Mouse (Mus musculus): ENCODE measurements at regions not wholly inside any gene's neighbourhood (a gene's known extent, or its start where the extent isn't known, plus 50 kb on each side); places are given as distances from the start of the nearest gene placed in this dataset.

DNA sequence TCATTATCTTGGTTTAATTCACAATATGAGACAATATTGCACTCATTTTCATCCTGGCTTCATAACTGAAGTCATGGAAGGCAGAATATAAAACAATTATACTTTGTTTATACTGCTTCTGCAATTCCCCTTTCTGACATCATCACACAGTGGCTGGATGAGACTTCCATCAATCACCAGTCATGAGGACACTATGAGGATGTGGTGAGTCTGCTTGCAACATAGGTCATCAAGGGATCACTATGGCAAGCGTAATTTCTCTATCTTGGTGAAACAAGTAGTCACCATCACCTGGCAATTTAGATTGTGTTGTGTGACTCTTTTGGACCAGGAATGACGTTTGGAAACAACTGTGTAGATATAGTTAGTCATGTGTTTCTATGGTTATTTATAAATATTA lies 134.6 kb downstream of the Hao1 start:
- no peak for DNase-seq (ENCODE audit: low read depth)

DNA sequence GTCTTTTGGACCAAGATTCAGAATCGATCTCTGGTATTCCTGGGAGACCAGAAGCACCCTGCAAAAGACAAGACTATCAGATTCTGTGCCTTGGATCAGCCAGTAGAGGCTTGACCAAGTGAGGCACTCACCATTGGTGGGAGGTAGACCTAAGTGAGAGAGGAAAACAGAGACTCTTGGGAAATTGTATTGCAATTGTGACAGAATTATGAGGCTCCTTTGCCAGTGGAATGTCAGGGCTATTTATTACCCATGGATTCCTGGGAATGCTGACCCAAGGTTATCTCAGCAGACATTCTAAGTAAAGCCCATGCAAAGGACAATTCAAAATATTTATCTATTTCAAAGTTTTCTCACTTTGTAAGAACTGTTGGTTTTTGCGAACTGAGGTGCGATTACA lies 154.6 kb downstream of the Hao1 start:
- no peak for DNase-seq (ENCODE audit: low read depth)

DNA sequence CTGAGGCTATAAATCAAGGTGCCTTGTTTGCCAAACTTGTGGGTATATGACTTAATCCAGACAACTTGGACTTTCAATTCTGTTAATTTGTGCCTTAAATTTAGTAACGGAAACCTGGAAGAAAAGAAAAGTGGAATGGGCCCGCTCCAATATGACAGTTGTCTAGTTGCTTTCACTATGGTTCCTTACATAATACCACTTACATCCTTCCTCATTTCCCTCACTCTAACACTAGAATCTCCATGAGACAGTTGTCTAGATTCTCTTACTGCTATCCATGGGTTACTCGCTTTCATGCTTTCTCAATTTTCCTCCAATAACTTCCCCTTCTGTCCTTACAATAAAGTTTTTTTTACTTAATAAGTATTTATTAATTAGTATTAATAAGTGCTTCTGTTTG lies 160.7 kb downstream of the Hao1 start:
- no peak for DNase-seq (ENCODE audit: low read depth)

GRCm38 (mm10) chr2:134375116-134375515 lies 179.1 kb downstream of the Hao1 start:
- DNase-seq (ENCODE audit: low read depth): no peak

GRCm38 (mm10) chr2:134350894-134351501 lies 203.2 kb downstream of the Hao1 start:
- no peak for DNase-seq (ENCODE audit: low read depth)

DNA sequence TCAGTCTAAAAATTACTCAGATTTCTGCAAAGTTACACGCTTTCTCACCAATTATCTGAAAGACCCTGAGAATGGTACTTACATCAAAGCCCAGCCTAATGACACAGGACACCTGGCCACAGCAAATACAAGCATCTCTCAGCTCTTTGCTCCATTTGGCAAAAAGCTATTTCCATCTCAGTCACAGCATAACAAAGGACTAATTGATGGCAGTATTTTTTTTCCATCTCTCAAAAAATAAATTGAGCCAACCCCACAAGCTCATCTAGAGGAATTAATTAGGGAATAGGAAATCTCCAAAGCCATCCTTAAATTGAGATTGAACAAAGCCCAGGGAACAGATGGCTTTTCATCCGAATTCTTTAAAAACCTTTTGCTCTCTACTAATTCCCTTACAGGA lies 203.7 kb downstream of the Hao1 start:
- DNase-seq (ENCODE audit: low read depth): no peak

GRCm38 (mm10) chr2:134342515-134343140 lies 211.5 kb downstream of the Hao1 start:
- DNase-seq (ENCODE audit: low read depth): peak; percentile 75

- no peak for DNase-seq (ENCODE audit: low read depth)
Observed at GRCm38 (mm10) chr2:134308092-134308491, 246.1 kb downstream of the Hao1 start.

DNA sequence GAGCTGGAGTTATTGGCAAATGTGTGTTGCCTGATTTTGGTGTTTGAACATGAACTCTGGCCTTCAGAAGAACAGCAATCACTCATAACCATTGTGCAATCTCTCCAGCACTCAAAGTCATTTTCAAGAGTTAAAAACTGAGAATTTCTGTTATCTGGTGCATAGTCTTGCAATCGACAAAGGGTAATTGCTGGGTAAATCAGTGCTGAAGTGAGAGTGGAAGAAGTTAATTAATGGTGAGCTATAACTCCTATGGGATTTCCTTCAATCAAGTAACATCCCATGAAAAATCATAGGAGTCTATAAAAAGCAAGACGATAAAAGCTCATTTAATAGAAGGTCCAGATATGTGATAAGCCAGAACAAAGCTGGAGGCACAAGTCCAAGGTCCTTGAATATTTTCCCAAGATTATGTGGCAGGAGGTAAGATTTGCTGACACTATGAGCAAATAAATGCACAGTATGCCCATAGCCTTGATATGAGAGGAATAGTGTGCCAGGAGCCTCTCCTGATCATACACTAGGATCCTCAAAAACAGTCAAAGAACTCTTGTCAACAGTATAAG lies 264.0 kb downstream of the Hao1 start:
- DNase-seq (ENCODE audit: low read depth): no peak

DNA sequence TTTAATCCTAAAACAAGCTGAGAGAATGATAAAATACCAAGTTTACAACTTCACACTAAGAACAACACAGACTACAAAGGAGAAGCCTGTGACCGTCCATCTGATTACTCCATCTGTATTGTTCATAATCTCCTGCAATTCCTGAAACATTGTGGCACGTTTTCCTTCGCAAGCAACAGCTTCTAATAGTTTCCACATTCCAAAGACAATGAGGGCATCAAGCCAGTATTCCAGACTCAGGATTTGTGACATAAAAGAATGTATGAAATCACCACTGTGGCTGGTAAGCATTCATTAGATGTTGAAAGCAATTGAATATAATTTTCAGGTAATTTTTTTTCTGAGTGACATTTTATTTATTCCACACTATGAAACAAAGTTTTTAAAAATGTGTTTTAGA lies 278.3 kb downstream of the Hao1 start:
- DNase-seq (ENCODE audit: low read depth): no peak

- no peak for DNase-seq (ENCODE audit: low read depth)
Observed at GRCm38 (mm10) chr2:134268466-134268865, 285.7 kb downstream of the Hao1 start.
